Mouse (Mus musculus) heart, postnatal 10 days (tissue): Measurements from ENCODE around the gene Zic3. TPM values are rescaled to one million over a fixed set of nuclear protein-coding genes. Genes with fewer than 3 reads are reported as not detected.

Source experiments
- DNase-seq, 2 experiments: peaks; one replicate each; pipeline ENCODE4 v3.0.0; 2021
- intact Hi-C: fragments of 180-260 bp; cut with DNase I; formaldehyde crosslinking; loops from one replicate; pipeline ENCODE4 v1.15.1; 2025
- total RNA-seq, 2 experiments: library from RNA; stranded (reverse); gene quantifications; 2 replicates each; pipeline ENCODE4 v1.2.3; 2021

Zic3 gene
- total RNA-seq, 2 experiments from 2014 or later = not detected

GRCm38 (mm10) chrX:58039703-58040102 lies 17.2 kb downstream of the Zic3 start:
- intact Hi-C loops = no loop called here
- DNase-seq = no peak

- DNase-seq = no peak
- intact Hi-C loops = no loop called here
These were observed 19.4 kb downstream of the Zic3 start for GRCm38 (mm10) chrX:58041865-58042264.

GRCm38 (mm10) chrX:58042512-58042911 lies 20.0 kb downstream of the Zic3 start:
- DNase-seq = no peak
- intact Hi-C loops = no loop called here
